Mouse (Mus musculus): ENCODE data around the gene Man1a. TPM values are rescaled to one million over a fixed set of nuclear protein-coding genes. Genes with fewer than 3 reads are reported as not detected.
A peak's percentile ranks its signal among the peaks of the same experiment; 100 is the strongest.

Man1a gene
- total and polyA plus RNA-seq, 3 experiments, result 5.8 to 7.3 TPM; not detected in 1

DNA sequence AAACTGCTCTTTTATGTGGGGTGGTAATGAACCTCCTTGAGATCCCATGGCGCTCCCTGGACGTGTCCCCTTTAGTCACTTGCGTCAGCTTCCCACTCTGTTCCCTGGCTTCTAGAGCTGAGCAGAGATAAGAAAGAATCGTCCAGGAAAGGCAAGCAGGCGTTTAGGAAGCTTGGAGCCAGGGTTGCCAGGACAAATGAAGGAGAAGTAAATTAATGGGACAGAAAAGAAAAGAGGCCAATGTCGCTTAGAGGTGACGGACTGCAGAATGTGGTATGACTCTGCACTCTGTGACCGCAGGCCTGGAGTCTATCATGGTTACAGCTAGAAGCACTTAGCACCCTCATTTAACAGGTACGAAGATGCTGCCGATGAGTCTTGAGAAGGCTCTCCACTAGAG lies 37.7 kb downstream of the Man1a start:
- H3K36me3 ChIP-seq (ENCODE audit: control insufficient read depth in 1 of 2, insufficient read depth in 2 of 2, low read length in 2 of 2), result peaks cover 0 to 59% of the 10 kb centered on the region in 2 experiments; a peak in 2 of 4 replicates
- H3K4me1 ChIP-seq (ENCODE audit: control insufficient read depth in 1 of 2, insufficient read depth in 2 of 2, low read length in 2 of 2), result peaks cover 34 to 49% of the 10 kb centered on the region in 2 experiments
- H3K9me3 ChIP-seq (replicated peaks; ENCODE audit: insufficient read depth, low read length), result no peaks in the 10 kb centered on the region
- peak overlapping the region; percentile 54 for H3K9ac ChIP-seq (ENCODE audit: control insufficient read depth, low read depth, low read length, poor library complexity, severe bottlenecking)
- H3K4me3 ChIP-seq (ENCODE audit: control insufficient read depth in 1 of 2, insufficient read depth in 1 of 2, low read depth in 2 of 2, low read length in 2 of 2), result peak overlapping the region; percentile 32 to 33
- H3K79me2 ChIP-seq (ENCODE audit: control insufficient read depth, insufficient read depth, low read length, poor library complexity), result no peaks in the 10 kb centered on the region
- H3K27ac ChIP-seq (ENCODE audit: control insufficient read depth, low read depth, low read length), result peak overlapping the region; percentile 97
- TF ChIP-seq TAL1 (IDR thresholded peaks at IDR 0.05; ENCODE audit: low read length) (no peak), MAX (IDR thresholded peaks at IDR 0.05; ENCODE audit: low read length) (0 out of 2 replicates have a peak, but pooled peaks have one; percentile 16)
- no peaks in the 10 kb centered on the region for H3K27me3 ChIP-seq (ENCODE audit: control insufficient read depth in 1 of 2, insufficient read depth in 2 of 2, low read length in 2 of 2)
- peak; percentile 68 for DNase-seq (ENCODE audit: low read depth, low spot score)

DNA sequence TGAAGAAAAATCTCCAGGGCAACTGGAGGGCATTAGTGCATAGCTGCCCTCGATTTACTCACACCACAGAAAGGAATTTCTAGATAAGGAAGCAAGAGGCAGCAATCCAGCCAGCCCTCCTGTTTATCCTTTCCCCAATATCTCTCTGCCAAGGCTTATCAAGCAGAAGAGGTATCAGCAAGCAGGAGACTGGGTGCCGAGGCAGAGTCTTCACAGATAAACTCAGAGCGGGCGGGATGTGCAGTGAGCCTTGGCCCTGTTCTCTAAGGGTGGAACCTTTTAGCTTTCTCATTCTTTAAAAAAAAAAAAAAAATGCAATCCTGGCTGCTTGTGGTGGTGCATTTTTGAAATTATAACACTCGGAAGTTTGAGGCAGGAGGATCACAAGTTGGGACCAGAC lies 38.2 kb downstream of the Man1a start:
- Histone ChIP-seq H3K27ac (ENCODE audit: control insufficient read depth, low read depth, low read length) (peak overlapping the region; percentile 97), H3K4me3 (ENCODE audit: control insufficient read depth in 1 of 2, insufficient read depth in 1 of 2, low read depth in 2 of 2, low read length in 2 of 2) (peak overlapping the region; percentile 19 to 33; a peak in 3 of 4 replicates), H3K9ac (ENCODE audit: control insufficient read depth, low read depth, low read length, poor library complexity, severe bottlenecking) (peak overlapping the region; percentile 54), H3K9me3 (replicated peaks; ENCODE audit: insufficient read depth, low read length) (no peaks in the 10 kb centered on the region), H3K27me3 (ENCODE audit: control insufficient read depth in 1 of 2, insufficient read depth in 2 of 2, low read length in 2 of 2) (no peaks in the 10 kb centered on the region), H3K4me1 (ENCODE audit: control insufficient read depth in 1 of 2, insufficient read depth in 2 of 2, low read length in 2 of 2) (peaks cover 34 to 49% of the 10 kb centered on the region in 2 experiments), H3K79me2 (ENCODE audit: control insufficient read depth, insufficient read depth, low read length, poor library complexity) (no peaks in the 10 kb centered on the region), H3K36me3 (ENCODE audit: control insufficient read depth in 1 of 2, insufficient read depth in 2 of 2, low read length in 2 of 2) (peaks cover 0 to 55% of the 10 kb centered on the region in 2 experiments; a peak in 2 of 4 replicates)
- DNase-seq (ENCODE audit: low read depth, low spot score), result peak; percentile 81
- TF ChIP-seq ZKSCAN1 (IDR thresholded peaks at IDR 0.05; ENCODE audit: low read depth, low read length) (no peak), MEF2A (IDR thresholded peaks at IDR 0.05; ENCODE audit: extremely low read depth, insufficient replicate concordance, low read depth, low read length, poor library complexity, severe bottlenecking) (no peak), CHD1 (IDR thresholded peaks at IDR 0.05; ENCODE audit: low read depth, low read length) (no peak), NRF1 (IDR thresholded peaks at IDR 0.05; ENCODE audit: insufficient read depth, low read depth, low read length, poor library complexity, severe bottlenecking) (no peak), USF1 (IDR thresholded peaks at IDR 0.05; ENCODE audit: low read depth, low read length) (no peak), SIN3A (IDR thresholded peaks at IDR 0.05; ENCODE audit: low read length) (peak; percentile 67; the same call in 1 of the 2 replicates), BHLHE40 (IDR thresholded peaks at IDR 0.05; ENCODE audit: borderline replicate concordance, low read depth, low read length) (peak; percentile 66; the same call in 1 of the 2 replicates), TBP (IDR thresholded peaks at IDR 0.05; ENCODE audit: low read depth, low read length) (peak; percentile 52; the same call in 1 of the 2 replicates), HCFC1 (IDR thresholded peaks at IDR 0.05; ENCODE audit: low read depth, low read length) (0 out of 2 replicates have a peak, but pooled peaks have one; percentile 16), TAL1 (IDR thresholded peaks at IDR 0.05; ENCODE audit: low read length) (peak; percentile 45; the same call in 1 of the 2 replicates), MYC (IDR thresholded peaks at IDR 0.05; ENCODE audit: low read depth, low read length) (no peak), EP300 (IDR thresholded peaks at IDR 0.05; ENCODE audit: low read depth in 1 of 2, low read length in 2 of 2) (peak; percentile 79 to 85), POLR2AphosphoS5 (IDR thresholded peaks at IDR 0.05; ENCODE audit: borderline replicate concordance, low read depth, low read length) (no peak), SMC3 (IDR thresholded peaks at IDR 0.05; ENCODE audit: low read depth, low read length) (no peak), ELF1 (IDR thresholded peaks at IDR 0.05; ENCODE audit: low read depth, low read length) (0 out of 2 replicates have a peak, but pooled peaks have one; percentile 41), NELFE (IDR thresholded peaks at IDR 0.05; ENCODE audit: low read depth, low read length) (no peak), RCOR1 (IDR thresholded peaks at IDR 0.05; ENCODE audit: low read depth, low read length) (peak; percentile 77; the same call in 1 of the 2 replicates), ETS1 (IDR thresholded peaks at IDR 0.05; ENCODE audit: low read depth, low read length) (peak; percentile 84), ZNF384 (IDR thresholded peaks at IDR 0.05; ENCODE audit: low read depth, low read length) (peak; percentile 95), GATA1 (IDR thresholded peaks at IDR 0.05; ENCODE audit: low read depth, low read length) (peak; percentile 94), TCF12 (IDR thresholded peaks at IDR 0.05; ENCODE audit: low read depth, low read length) (peak; percentile 91)

All from MEL (cell line).